Mouse (Mus musculus): Measurements from ENCODE around the gene Agxt.

GRCm38 (mm10) chr1:93114713-93115463 is 20.2 kb upstream of the Agxt start:
- TF ChIP-seq TAL1 (IDR thresholded peaks at IDR 0.05; ENCODE audit: low read length), result no peak
- no peak for TF ChIP-seq GATA1 (IDR thresholded peaks at IDR 0.05; ENCODE audit: low read length)
